Mouse (Mus musculus) stomach, postnatal 0 days (tissue): ENCODE data around the gene Gmnn. TPM values are rescaled to one million over a fixed set of nuclear protein-coding genes. Genes with fewer than 3 reads are reported as not detected.

ENCODE experiments used
- ATAC-seq: fragments of 200-750 bp; cut with Nextera tagmentation; 2 replicates; pipeline ENCODE4 v1.8.0; 2017; ENCODE audit not compliant: low FRiP score, low TSS enrichment
- DNase-seq: peaks from one replicate; pipeline ENCODE4 v3.0.0-alpha.2; 2016; ENCODE audit warnings: low spot score
- H3K27ac ChIP-seq: fragments of 300-500 bp; sonication (generic); replicated peaks from 2 replicates; pipeline ENCODE4 v1.5.1; 2014; ENCODE audit warnings: mild to moderate bottlenecking, control low read depth
- H3K27me3 ChIP-seq: fragments of 300-500 bp; sonication (generic); 2 replicates; pipeline ENCODE4 v1.6.1; 2014; ENCODE audit warnings: low read length; ENCODE audit not compliant: control insufficient read depth, insufficient read depth
- H3K36me3 ChIP-seq: fragments of 300-500 bp; sonication (generic); 2 replicates; pipeline ENCODE4 v1.6.1; 2014; ENCODE audit warnings: low read length, mixed read lengths; ENCODE audit not compliant: control insufficient read depth, insufficient read depth
- H3K4me1 ChIP-seq: fragments of 300-500 bp; sonication (generic); replicated peaks from 2 replicates; pipeline ENCODE4 v1.6.1; 2014; ENCODE audit warnings: antibody characterized with exemption; ENCODE audit not compliant: control insufficient read depth, insufficient read depth
- H3K4me2 ChIP-seq: fragments of 300-500 bp; sonication (generic); replicated peaks from 2 replicates; pipeline ENCODE4 v1.6.1; 2014; ENCODE audit warnings: low read depth, mild to moderate bottlenecking, control low read depth, moderate library complexity
- H3K4me3 ChIP-seq: fragments of 300-500 bp; sonication (generic); 2 replicates; pipeline ENCODE4 v1.5.1; 2014; ENCODE audit warnings: low read depth, low read length, control low read depth
- H3K9ac ChIP-seq: fragments of 300-500 bp; sonication (generic); 2 replicates; pipeline ENCODE4 v1.6.1; 2014; ENCODE audit warnings: mild to moderate bottlenecking, low read length, control low read depth, mixed read lengths
- H3K9me3 ChIP-seq: fragments of 300-500 bp; sonication (generic); 2 replicates; pipeline ENCODE4 v1.6.1; 2016; ENCODE audit warnings: low read length; ENCODE audit not compliant: control insufficient read depth
- CTCF ChIP-seq: IDR thresholded peaks from 2 replicates; pipeline ENCODE4 v1.5.1; 2016; ENCODE audit warnings: antibody characterized with exemption, low read depth, mild to moderate bottlenecking, moderate library complexity
- EP300 ChIP-seq: optimal IDR thresholded peaks from 2 replicates; pipeline ENCODE3; 2016; ENCODE audit warnings: antibody characterized with exemption
- WGBS: fragments of 180-500 bp; shearing (Covaris S2); extraction: QIAGEN DNeasy Blood & Tissue Kit; methylation state at CpG from one replicate; pipeline ENCODE4 v1.1.7; 2014; 5-methylcytosine and 5-hydroxymethylcytosine counted together
- polyA plus RNA-seq: library from polyadenylated mRNA; unstranded; fragments of >200 nt; fragmentation: Nextera tagmentation; extraction: Ambion mirVana; gene quantifications from 2 replicates; pipeline ENCODE4 v1.2.1, GENCODE M21; 2015

The Gmnn gene
- polyA plus RNA-seq, 1 experiment from 2014 or later = 43.3 TPM

DNA sequence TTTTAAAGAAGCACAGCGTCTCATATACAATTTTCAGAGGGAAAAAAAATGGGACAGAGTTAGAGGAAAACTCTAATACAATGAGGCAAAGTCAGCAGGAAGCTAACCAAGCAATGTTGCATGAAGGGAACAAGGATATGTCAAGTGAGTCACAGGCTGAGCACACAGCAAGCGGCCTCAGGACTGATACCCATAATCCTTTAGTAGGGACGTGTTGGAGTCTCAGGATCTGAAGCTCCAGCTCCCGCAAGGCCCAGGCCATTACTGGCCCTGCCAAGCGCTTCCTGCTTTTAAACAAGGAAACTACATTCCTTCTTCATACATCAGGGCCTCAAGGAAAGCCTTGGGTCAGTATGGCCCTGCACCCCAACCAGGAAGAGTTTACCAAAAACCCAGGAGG is 59.6 kb downstream of the Gmnn start:
- DNase-seq (no peak), ATAC-seq (peak; percentile 80)
- Histone ChIP-seq H3K36me3 (no peaks in the 10 kb centered on the region), H3K27me3 (no peaks in the 10 kb centered on the region), H3K9me3 (no peaks in the 10 kb centered on the region), H3K4me1 (no peaks in the 10 kb centered on the region), H3K4me2 (no peak overlapping the region), H3K27ac (no peak overlapping the region), H3K9ac (no peak overlapping the region), H3K4me3 (no peak overlapping the region)
- 70% methylated on average over 5 of the region's 5 CpGs for WGBS
- TF ChIP-seq CTCF (no peak), EP300 (no peak)

Other genes starting within 250 kb of the Gmnn start
- 1.6 and 1.8 TPM in 2 replicates for gene Ripor2, start 179.7 kb downstream of the Gmnn start, polyA plus RNA-seq
- not detected in 2 replicates for gene Armh2, start 20.7 kb downstream of the Gmnn start, polyA plus RNA-seq
- gene BC005537, start 39.7 kb upstream of the Gmnn start, polyA plus RNA-seq = 11.0 and 11.1 TPM in 2 replicates
- gene Acot13, start 69.6 kb upstream of the Gmnn start, polyA plus RNA-seq = 111 and 117 TPM in 2 replicates
- 21.6 and 22.0 TPM in 2 replicates for gene Tdp2, start 69.8 kb upstream of the Gmnn start, polyA plus RNA-seq
- gene D130043K22Rik, start 83.2 kb upstream of the Gmnn start, polyA plus RNA-seq = 0.19 and 0.58 TPM in 2 replicates
- 6.1 and 6.4 TPM in 2 replicates for gene Aldh5a1, start 175.7 kb upstream of the Gmnn start, polyA plus RNA-seq
- gene Gpld1, start 181.2 kb upstream of the Gmnn start, polyA plus RNA-seq = 25.6 and 26.0 TPM in 2 replicates